Mouse (Mus musculus) hindbrain, embryonic 11.5 days (tissue): ENCODE results near the gene Cysrt1. TPM values are rescaled to one million over a fixed set of nuclear protein-coding genes. Genes with fewer than 3 reads are reported as not detected.

Source experiments
- ATAC-seq: fragments of 200-750 bp; cut with Nextera tagmentation; 2 replicates; pipeline ENCODE4 v1.8.0; 2017; ENCODE audit warnings: mild to moderate bottlenecking, moderate TSS enrichment, moderate library complexity; ENCODE audit not compliant: low FRiP score
- DNase-seq: peaks from one replicate; pipeline ENCODE4 v3.0.0-alpha.2; 2015; ENCODE audit warnings: low spot score
- H3K27ac ChIP-seq: fragments of 300-500 bp; sonication (generic); 2 replicates; pipeline ENCODE4 v1.5.1; 2014; ENCODE audit warnings: mild to moderate bottlenecking, low read depth, low read length
- H3K27me3 ChIP-seq: fragments of 300-500 bp; sonication (generic); 2 replicates; pipeline ENCODE4 v1.6.1; 2014; ENCODE audit warnings: mild to moderate bottlenecking, low read length, moderate library complexity, mixed read lengths; ENCODE audit not compliant: control insufficient read depth, insufficient read depth
- H3K36me3 ChIP-seq: fragments of 300-500 bp; sonication (generic); 2 replicates; pipeline ENCODE4 v1.6.1; 2014; ENCODE audit warnings: mild to moderate bottlenecking, low read length, moderate library complexity, mixed read lengths; ENCODE audit not compliant: control insufficient read depth, insufficient read depth
- H3K4me1 ChIP-seq: fragments of 300-500 bp; sonication (generic); replicated peaks from 2 replicates; pipeline ENCODE4 v1.6.1; 2014; ENCODE audit warnings: low read length, mixed read lengths; ENCODE audit not compliant: control insufficient read depth, insufficient read depth
- H3K4me2 ChIP-seq: fragments of 300-500 bp; sonication (generic); replicated peaks from 2 replicates; pipeline ENCODE4 v1.6.1; 2014; ENCODE audit warnings: mild to moderate bottlenecking, low read depth, low read length
- H3K4me3 ChIP-seq: fragments of 300-500 bp; sonication (generic); 2 replicates; pipeline ENCODE4 v1.5.1; 2014; ENCODE audit warnings: low read depth, low read length
- H3K9ac ChIP-seq: fragments of 300-500 bp; sonication (generic); 2 replicates; pipeline ENCODE4 v1.6.1; 2014; ENCODE audit warnings: low read depth, low read length
- H3K9me3 ChIP-seq: fragments of 300-500 bp; sonication (generic); 2 replicates; pipeline ENCODE4 v1.6.1; 2016; ENCODE audit warnings: low read length; ENCODE audit not compliant: control insufficient read depth
- WGBS: fragments of 180-500 bp; shearing (Covaris S2); extraction: QIAGEN DNeasy Blood & Tissue Kit; methylation state at CpG from one replicate; pipeline ENCODE4 v1.1.7; 2014; 5-methylcytosine and 5-hydroxymethylcytosine counted together
- polyA plus RNA-seq: library from polyadenylated mRNA; unstranded; fragments of >200 nt; fragmentation: Nextera tagmentation; extraction: Ambion mirVana; gene quantifications from 2 replicates; pipeline ENCODE4 v1.2.1, GENCODE M21; 2014

The Cysrt1 gene
- polyA plus RNA-seq, 1 experiment from 2014 or later = not detected

DNA sequence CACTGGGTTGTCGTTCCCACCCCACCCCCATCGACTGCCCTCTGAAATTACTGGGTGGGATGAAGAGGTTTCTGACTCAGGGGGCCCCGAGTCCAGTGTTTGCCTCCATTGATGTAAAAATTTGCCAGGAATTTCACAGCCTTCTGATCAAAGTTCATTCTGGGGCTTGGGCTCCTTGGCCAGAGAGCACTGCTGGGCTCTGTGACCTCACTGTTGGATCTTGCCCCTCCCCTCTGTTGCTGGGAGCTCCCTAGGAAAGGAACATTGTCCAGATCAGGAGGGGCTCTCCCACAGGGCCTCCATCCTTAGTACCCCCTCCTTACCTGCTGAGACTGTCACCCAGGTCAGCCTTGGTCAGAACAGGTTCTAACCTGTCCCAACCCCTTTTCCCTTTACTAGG is 27.8 kb downstream of the Cysrt1 start, which contains the start of gene Stpg3:
Gene Stpg3 (minus strand): TSS at position 194 of the 400 bp plus-strand sequence.
- Histone ChIP-seq H3K27me3 (no peaks in the 10 kb centered on the region), H3K9ac (no peak within 1 kb of the TSS), H3K4me1 (peaks cover 6% of the 10 kb centered on the region; the same call in 1 of the 2 replicates), H3K4me2 (no peak within 1 kb of the TSS), H3K4me3 (no peak within 1 kb of the TSS), H3K27ac (no peak within 1 kb of the TSS), H3K36me3 (no peaks in the 10 kb centered on the region), H3K9me3 (no peaks in the 10 kb centered on the region)
- 67% methylated on average over 3 of the region's 3 CpGs for WGBS
- ATAC-seq (no peak), DNase-seq (no peak)

DNA sequence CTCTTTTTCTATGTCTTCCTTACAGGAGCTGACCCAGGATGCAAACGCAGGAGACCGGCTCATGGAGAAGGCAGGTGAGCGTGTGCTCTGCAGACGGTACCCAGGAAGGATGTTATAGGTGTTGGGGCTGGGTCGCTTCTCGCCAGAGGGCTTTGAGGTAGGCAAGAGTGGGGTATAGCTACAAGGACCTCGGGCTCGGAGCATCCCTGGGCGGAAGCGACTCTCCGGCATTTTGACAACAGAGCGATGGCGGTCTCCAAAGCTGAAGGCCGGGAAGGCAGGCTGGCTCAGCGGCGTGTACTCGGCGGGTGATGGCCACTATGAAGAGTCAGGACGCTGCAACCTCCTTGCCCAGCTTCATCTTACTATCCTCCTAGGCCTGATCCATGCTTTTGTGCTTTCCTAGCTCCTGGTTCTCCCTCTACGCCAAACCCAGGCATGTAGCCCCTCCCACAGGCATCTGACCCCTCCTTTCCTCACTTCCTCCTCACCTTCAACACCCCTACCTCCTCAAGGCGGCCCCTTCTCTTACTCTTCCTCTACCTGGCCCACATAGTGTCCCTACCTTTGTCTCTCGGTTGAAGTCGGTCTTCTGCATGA is 28.9 kb downstream of the Cysrt1 start:
- no peaks in the 10 kb centered on the region for H3K9me3 ChIP-seq
- no peak for DNase-seq

DNA sequence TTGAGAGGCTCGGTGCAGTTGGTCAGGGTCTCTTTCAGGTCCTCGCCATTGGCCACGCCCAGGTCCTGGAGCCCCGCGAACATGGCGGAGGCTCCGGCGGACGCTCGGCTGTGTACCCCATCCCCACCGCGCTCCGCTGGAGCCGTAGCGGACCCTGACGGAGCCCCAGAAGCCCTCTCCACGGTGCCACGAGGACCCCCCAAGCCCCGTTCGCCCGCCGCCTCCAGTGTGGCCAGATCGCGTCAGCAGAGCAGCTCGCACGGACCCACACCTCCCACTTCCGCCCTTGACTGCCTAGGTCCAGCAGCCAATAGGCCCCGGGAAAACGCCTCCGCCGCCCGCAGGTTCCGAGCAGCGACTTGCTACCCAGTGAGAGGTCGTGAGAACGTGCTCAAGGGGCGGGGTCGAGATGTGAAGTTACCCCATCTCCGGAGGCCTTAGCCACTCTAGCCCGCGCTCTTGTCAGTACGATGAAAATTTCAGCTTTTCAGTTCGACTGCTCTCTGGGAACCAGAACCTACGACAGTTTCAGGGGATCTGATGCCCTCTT is 31.1 kb downstream of the Cysrt1 start, which contains the start of gene Nelfb:
Gene Nelfb (minus strand): TSS at position 369 of the 550 bp plus-strand sequence.
- Histone ChIP-seq H3K9me3 (no peaks in the 10 kb centered on the region), H3K4me3 (peak within 1 kb of the TSS; percentile 90), H3K27me3 (no peaks in the 10 kb centered on the region), H3K9ac (peak within 1 kb of the TSS; percentile 95), H3K27ac (peak within 1 kb of the TSS; percentile 87), H3K4me1 (peaks cover 6% of the 10 kb centered on the region; the same call in 1 of the 2 replicates), H3K4me2 (peak within 1 kb of the TSS; percentile 70), H3K36me3 (no peaks in the 10 kb centered on the region)
- ATAC-seq (peak; percentile 95), DNase-seq (peak; percentile 92)
- WGBS = under 1% methylated on average over 43 of the region's 44 CpGs

More for the DNA sequence above, 28.9 kb downstream of the Cysrt1 start:
- H3K4me1 ChIP-seq = peaks cover 6% of the 10 kb centered on the region; the same call in 1 of the 2 replicates
- 67% methylated on average over 23 of the region's 23 CpGs for WGBS
- H3K27me3 ChIP-seq = no peaks in the 10 kb centered on the region
- H3K9ac ChIP-seq = no peak overlapping the region
- H3K27ac ChIP-seq = no peak overlapping the region
- H3K4me3 ChIP-seq = no peak overlapping the region
- no peak for ATAC-seq
- no peaks in the 10 kb centered on the region for H3K36me3 ChIP-seq
- H3K4me2 ChIP-seq = no peak overlapping the region

DNA sequence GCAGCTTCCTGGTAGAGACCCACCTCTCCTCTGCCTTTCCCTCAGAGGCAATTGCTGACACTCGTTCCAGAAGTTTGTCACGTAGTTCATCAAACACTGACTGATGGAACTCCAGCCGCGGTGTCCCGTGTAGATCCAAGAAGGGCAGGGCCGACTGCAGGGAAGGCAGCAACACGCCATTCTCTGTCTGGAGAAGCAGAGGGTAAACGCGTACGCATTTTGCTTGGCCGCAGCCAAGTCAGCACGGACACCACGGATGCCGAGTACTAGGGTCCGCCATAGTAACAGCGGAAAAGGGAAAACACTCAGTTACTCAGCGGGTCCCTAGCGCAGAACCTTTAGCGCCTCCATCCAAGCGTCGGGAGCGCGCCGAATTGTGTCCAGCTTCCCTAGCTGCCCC is 31.6 kb downstream of the Cysrt1 start:
- H3K9me3 ChIP-seq = no peaks in the 10 kb centered on the region
- peak overlapping the region; percentile 90 for H3K4me3 ChIP-seq
- DNase-seq = no peak
- under 1% methylated on average over 24 of the region's 24 CpGs for WGBS
- peak overlapping the region; percentile 95 for H3K9ac ChIP-seq
- peaks cover 6% of the 10 kb centered on the region; the same call in 1 of the 2 replicates for H3K4me1 ChIP-seq
- no peaks in the 10 kb centered on the region for H3K27me3 ChIP-seq
- H3K36me3 ChIP-seq = 0 out of 2 replicates have a peak, but pooled peaks cover 2% of the 10 kb centered on the region
- H3K27ac ChIP-seq = peak overlapping the region; percentile 87; the same call in 1 of the 2 replicates
- ATAC-seq = peak; percentile 55; the same call in 1 of the 2 replicates
- peak overlapping the region; percentile 70 for H3K4me2 ChIP-seq

DNA sequence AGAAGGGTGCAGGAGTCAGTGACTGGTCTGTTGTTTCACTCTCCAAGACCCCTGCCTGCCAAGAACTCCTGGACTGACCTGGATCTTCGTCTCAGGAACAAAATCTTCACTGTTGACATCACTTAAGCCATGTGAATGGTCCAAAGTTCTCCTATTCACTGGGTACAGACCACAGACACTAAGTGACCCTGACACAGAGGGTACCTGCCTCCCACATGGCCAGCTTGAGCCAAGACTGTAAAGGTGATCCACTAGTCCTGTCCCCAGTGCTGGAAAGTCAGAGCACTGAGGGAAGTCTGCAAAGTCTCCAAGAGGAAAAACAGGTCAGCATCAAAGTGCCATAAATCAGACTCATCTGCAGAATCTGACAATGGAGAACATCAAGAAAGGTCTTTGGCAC is 34.7 kb downstream of the Cysrt1 start:
- Histone ChIP-seq H3K4me2 (no peak overlapping the region), H3K4me3 (no peak overlapping the region), H3K9ac (no peak overlapping the region), H3K9me3 (no peaks in the 10 kb centered on the region), H3K4me1 (peaks cover 6% of the 10 kb centered on the region; the same call in 1 of the 2 replicates), H3K36me3 (0 out of 2 replicates have a peak, but pooled peaks cover 4% of the 10 kb centered on the region), H3K27me3 (no peaks in the 10 kb centered on the region), H3K27ac (no peak overlapping the region)
- ATAC-seq (no peak), DNase-seq (no peak)
- WGBS = 92% methylated on average over 1 of the region's 1 CpGs

DNA sequence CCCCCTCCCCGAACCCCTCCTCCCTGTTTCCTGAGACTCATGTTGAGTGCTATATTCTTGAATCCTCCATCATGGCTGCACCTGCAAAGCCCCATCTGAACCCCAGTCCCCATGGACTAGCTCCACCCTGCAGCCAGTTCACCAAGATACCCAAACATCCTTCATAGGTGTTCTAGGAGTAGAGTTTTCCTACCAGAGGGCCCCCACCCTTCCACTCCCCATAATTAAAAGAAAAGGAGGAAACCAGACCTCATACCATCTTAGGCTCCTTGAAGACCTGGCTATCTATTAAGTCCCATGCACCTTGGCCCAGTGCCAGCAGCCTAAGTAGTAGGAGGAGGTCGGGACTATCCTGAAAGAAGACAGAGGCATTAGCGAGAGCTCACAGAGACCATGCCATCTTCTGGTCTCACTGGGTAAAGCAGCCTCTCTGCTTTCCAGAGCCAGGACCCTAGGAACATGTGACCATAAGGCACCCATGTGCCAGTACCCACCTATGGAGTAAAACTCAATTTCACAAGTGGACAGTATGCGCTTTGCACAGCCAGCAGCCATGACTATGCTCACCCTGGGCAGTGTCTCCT is 38.5 kb downstream of the Cysrt1 start:
- no peak overlapping the region for H3K4me2 ChIP-seq
- H3K4me1 ChIP-seq = no peaks in the 10 kb centered on the region
- WGBS = 78% methylated on average over 4 of the region's 4 CpGs
- peaks cover 11% of the 10 kb centered on the region; the same call in 1 of the 2 replicates for H3K36me3 ChIP-seq
- no peaks in the 10 kb centered on the region for H3K9me3 ChIP-seq
- no peak overlapping the region for H3K4me3 ChIP-seq
- DNase-seq (no peak), ATAC-seq (no peak)
- H3K9ac ChIP-seq = no peak overlapping the region
- no peaks in the 10 kb centered on the region for H3K27me3 ChIP-seq
- no peak overlapping the region for H3K27ac ChIP-seq

DNA sequence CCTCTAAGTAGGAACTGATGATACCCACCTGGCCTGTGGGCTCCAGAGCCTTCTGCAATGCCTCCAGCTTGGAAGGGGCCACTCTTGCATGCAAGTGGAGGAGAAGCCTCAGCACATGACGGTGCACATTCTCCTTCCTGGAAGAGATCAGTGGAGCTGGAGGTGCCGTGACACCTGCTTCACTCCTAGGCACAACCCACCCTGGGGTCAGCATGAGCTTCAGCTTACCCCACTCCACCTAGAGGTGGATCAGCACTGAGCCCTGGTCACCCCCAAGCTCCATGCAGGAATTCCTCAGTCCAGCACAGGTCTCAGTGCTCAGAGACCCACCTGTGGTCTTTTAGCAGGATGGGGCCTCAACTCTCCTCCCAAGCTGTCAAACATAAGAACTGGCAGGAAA is 41.6 kb downstream of the Cysrt1 start:
- Histone ChIP-seq H3K4me2 (no peak overlapping the region), H3K9me3 (no peaks in the 10 kb centered on the region), H3K4me1 (no peaks in the 10 kb centered on the region), H3K9ac (no peak overlapping the region), H3K4me3 (no peak overlapping the region), H3K36me3 (peaks cover 10% of the 10 kb centered on the region; the same call in 1 of the 2 replicates), H3K27me3 (peaks cover 12% of the 10 kb centered on the region), H3K27ac (no peak overlapping the region)
- DNase-seq (no peak), ATAC-seq (no peak)
- 100% methylated on average over 2 of the region's 2 CpGs for WGBS

DNA sequence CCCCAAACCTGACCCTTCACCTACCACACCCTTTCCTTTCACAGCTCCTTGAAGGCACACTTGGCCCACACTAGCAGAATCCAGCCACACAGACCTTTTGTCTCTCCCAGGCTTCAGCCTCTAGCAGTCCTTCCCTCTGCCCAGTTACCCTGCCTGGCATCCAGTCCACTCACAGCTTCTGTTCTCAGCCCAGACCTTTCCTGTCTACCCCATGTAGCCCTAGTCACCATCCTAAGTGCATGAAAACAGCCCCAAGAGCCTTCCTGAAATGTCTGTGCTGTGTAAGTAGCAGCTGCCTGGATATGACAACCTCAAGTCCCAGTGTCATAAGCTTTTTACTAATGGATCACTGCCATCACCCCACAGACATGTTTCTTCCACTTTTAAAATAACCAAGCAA is 44.3 kb downstream of the Cysrt1 start:
- no peak for ATAC-seq
- peaks cover 24% of the 10 kb centered on the region for H3K27me3 ChIP-seq
- H3K27ac ChIP-seq = no peak overlapping the region
- H3K9me3 ChIP-seq = no peaks in the 10 kb centered on the region
- H3K4me2 ChIP-seq = no peak overlapping the region
- no peak overlapping the region for H3K9ac ChIP-seq
- peaks cover 2% of the 10 kb centered on the region; the same call in 1 of the 2 replicates for H3K4me1 ChIP-seq
- peaks cover 7% of the 10 kb centered on the region; the same call in 1 of the 2 replicates for H3K36me3 ChIP-seq
- no peak overlapping the region for H3K4me3 ChIP-seq
- no peak for DNase-seq
